Mouse (Mus musculus): ENCODE data around the gene Fermt3.
A peak's percentile ranks its signal among the peaks of the same experiment; 100 is the strongest.
"Not testable (repeated sequence)": the region's sequence is repeated elsewhere in the genome, so short reads cannot be mapped to it uniquely, and the experiment has no call there.

Fermt3 gene

DNA sequence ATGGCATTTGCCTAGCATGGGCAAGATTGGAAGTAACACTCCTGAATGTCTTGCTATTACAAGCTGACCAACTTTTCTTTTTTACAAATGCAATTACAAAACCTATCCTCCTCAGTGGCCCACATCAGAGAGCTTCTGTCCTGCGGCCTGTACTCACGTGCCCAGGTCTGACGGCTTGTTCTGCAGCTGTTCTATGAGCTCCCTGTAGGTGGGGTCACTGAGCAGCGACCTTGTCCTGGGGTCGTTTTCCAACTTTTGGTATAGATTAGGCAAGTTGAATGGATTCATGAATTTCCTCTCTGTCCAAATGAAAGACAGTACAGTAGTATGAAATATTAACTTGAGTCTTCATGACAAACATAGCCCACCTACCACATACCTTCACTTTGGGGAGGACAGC, 14.7 kb upstream of the Fermt3 start:
- no peak for DNase-seq

DNA sequence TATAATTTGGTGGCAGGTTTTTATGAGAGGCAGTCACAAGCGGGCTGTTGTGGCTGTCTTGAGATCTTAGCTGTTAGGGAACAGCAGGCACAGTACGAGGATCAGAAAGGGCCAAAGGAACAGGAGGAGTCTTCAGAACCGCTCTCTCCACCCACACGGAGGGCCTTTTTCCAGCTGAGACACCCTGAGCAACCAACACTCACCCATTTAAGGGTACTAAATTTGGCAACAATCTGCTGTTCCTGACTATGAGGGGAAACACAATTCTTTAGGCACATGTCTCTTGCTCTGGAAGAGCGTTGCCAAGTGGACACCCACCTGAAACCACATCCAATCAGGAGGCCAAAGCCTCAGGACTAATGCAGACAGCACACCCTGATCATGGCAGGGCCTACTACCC, 10.3 kb upstream of the Fermt3 start:
- DNase-seq, result no peak

DNA sequence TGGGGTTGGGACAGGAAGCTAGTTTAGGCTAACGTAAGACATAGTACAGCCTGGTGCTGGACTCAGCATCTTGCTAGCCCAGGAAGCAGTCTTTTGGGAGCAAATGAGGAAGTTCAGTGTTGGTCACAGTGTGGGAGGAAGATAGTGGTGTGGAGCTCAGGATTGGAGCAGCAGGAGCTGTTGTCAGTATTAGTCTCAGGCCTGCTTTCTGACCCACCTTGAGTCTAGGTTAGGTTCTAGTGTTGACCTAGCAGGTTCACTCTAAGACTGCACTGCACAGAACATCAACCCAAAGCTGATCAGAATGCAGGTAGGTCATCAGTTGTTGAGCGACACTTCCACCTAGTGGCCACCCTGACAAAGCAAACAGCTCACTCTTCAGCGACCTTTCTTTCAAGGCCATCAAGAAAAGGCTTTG, 964 bp upstream of the Fermt3 start:
- peak; percentile 83 for DNase-seq

DNA sequence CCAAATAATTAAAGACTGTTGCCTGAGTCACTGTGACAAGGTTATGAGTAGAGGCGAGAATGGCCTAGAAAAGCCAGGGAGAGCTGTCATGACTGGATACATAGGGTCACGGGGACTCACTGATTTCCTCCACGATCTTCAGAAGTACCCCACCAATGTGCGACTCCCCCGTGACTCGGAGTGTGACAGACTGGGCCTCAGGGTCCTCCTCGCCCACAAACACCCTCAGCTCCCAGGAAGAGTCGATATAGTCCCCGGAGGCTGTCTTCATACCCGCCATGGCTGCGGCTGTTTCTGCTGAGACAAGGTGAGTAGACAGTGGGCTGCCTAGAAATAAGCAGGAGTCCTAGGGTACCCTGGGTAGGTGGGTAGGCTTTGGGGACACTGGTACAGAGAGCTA, 723 bp downstream of the Fermt3 start:
- DNase-seq, result peak; percentile 37

DNA sequence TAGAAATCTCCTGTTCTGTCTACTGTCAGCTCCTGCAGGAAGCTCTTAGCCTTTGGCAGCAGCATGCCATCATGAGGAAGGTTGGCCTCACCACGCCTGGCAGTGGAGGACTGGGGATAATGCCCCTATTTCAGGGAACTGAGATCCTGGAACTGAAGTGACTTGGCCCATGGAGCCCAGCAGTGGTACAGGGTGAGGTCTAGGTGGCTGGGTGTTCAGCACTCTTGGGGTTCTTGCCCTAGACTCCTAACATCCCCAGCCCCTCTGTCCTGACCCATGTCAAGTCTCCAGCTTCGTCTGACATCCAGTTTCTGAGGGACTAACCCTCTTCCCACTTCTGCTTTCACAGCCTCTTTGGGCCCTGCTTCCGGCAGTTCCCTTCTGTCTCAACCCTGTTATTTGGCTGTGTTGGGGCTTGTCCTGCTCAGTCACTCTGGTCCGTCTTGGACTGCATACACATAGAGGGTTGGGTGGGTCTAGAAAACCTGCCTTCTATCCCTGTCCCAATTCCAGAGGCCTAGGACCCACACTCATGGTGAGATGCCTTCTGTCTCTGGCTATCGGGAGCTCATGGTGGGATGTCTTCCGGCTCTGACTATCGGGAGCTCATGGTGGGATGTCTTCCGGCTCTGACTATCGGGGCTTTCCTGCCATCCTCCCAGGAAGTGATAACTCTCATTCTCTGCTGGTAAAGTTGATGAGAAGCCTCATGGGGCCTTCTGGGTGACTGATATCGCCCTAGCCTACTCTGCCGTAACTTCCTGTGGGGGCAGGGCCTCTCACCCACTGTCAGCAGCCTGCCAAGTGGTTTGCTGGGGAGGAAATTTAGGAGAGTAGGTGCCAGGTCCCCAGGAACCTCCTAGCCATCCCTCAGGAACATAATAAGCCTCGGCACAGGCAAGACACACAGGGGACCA, 1.5 kb downstream of the Fermt3 start:
- DNase-seq, result peak; percentile 71

DNA sequence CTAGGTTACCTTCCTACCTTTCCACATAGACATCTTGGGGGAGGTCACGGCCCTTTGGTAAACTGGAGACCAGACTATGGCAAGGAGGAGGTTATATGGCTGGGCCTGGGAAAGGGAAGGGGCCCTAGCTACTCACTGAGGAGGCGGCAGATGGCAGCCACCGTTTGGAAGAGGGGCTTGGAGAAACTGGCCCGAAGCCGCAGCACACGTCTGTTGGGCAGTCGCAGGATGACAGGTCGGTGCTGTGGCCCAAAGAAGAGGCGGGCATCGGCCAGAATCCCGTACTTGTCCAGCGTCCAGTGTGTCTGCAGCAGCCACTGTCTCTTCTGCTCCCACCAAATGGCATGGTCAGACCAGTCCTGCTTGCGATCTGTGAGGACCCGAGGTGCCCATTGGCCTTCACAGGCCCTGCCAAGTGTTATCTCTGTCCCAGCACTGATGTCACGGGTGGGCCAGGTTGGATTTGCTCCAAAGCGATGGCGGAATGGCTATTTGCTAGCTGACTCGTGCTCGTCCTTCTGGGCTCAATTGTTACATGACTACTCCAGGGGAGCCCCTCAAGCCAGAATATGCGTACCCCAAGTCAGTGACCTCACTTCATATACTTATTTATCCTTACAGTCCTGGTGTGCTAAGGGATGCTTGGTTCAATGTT, 4.7 kb downstream of the Fermt3 start:
- DNase-seq, result no peak

DNA sequence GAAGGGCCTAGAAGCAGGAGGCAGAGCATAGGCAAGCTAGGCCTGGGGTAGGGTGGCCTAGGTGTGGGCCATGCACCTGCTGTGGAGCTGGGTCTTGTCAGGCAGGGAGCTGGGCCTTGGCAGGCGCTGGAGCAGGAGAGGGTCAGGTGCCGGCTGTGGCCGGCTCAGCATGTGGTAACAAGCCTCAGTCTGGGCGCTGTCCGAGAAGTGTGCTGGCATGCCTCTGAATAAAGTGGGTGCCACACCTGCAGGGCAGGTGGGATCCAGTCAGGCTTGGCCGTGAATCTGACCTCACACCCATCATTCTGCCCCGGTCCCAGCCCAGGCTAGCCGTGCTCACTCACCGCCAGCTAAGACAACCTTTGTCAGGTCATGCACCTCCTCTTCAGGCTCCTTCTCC, 5.3 kb downstream of the Fermt3 start:
- no peak for DNase-seq

DNA sequence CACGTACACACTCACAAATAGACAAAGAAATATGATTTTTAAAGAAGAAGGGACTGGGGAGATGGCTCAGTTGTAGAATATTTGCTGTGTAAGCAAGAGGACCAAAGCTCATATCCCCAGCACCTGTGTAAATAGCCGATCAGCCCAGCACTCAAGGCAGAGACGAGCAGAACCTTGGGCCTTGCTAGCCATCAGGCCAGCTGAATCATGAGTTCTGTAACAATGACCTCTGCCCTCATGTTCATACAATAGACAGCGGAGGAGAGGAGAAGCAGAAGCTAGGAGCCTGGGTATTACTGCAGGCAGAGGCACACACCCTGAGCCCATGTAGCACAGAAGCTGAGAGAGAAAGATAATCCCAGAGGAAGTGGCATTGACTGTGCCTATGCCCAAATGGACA, 6.8 kb downstream of the Fermt3 start:
- no peak for DNase-seq

DNA sequence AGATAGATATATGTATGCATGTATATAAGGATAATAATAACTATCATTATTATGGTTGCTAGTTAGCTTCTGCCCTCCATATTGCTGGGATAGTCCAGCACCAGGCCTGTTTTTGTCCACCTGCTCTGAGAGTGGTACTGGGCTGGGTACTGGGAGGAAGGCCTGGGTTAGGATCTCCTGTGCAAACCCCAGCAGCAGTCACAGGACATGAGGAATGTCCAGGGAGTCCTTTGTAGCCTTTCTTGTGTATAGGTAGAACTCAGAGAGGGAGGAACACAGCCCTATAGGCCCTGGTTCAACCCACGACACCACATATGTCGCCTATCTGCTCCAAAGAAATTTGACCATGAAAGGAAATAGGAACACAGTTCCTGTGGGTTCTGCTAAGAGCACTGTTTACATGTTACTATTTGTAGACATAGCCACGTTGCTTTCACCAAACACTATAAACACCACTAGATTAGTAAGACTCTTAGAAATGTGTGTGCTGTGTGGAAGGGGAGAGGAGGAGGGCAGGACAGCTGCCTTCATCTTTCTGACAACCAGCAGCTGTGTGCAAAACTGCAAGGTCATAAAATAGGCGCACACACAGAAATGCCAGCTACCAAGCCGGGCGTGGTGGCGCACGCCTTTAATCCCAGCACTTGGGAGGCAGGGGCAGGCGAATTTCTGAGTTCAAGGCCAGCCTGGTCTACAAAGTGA, 12.2 kb downstream of the Fermt3 start:
- no peak for DNase-seq

DNA sequence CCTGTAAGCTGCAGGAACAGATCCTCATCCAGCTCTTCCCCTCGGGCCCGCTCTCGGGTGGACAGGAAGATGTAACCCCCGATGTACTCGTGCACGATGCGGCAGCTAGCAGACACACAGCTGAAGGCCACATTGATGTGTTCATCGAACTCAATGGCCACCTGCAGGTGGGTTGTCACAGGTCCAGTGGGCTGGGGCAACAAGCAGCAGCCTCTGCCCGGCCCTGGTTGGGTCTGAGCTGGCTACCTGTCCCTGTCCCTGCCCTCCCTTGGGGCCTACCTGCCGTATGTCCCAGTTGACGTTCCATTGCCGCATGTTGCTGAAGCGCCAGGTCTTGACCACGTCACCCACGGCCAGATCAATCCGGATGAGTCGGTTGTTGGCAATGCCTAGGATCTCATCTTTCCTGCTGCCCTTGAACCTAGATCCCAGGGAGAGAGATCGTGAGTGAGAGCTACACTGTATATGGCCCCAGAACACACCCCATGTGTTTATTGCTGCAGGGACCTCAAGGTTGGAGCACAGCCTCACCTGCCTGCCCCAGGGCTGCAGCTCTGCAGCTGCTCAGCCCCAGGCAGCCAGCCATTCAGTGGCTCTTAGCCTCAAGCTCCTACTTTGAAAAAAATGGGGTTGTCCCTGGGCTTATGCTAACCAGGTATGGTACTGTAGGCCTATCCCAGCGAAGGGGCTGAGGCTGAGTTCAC, 19.8 kb downstream of the Fermt3 start:
- DNase-seq, result no peak

DNA sequence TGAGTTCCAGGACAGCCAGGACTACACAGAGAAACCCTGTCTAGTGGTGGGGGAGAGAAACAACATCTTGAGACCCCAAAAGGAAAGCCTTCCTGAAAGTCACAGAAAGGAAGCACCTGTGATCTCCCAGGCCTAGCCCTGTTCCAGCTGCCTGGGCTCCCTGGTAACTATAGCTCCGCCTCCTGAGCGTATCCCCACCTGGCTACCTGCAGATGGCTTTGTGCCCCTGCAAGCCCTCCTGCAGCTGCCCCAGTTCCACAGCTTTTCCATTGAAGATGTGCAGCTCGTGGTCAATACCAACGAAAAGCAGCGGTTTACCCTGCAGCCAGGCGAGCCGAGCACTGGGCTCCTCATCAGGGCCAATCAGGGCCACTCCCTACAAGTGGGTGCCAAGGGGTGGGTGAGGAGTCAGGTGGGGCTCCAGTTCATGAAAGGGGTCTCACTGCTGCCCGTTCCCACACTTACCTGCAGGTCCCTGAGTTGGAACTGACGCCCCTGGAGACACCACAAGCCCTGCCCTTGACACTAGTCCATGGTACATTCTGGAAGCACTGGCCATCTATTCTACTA, 21.5 kb downstream of the Fermt3 start:
- DNase-seq, result peak; percentile 47

DNA sequence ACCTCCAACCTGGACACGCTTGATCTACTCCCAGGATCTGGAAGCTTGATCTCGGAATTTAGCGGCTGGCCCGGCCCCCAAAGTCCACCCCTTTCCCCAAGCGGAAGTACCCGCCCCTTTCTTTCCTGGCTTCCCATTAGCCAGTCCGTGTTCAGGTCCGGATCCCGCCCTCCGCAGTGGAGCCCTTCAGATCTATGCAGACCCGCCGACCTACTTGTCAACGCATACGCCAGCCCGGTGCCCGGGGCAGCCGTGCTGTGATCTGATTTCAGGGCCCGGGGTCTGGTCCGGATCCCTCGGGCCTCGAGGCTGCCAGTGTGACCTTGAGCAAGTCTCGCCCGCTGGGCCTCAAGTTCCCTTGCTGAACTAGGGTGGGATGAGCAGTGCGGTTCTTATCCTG, 23.3 kb downstream of the Fermt3 start, which contains the start of the genes Nudt22 and Trpt1:
Nudt22 (minus strand) TSS at position 112 of the 400 bp plus-strand sequence.
Trpt1 (plus strand) TSS at position 126 of the 400 bp plus-strand sequence.
- DNase-seq, result peak; percentile 70

DNA sequence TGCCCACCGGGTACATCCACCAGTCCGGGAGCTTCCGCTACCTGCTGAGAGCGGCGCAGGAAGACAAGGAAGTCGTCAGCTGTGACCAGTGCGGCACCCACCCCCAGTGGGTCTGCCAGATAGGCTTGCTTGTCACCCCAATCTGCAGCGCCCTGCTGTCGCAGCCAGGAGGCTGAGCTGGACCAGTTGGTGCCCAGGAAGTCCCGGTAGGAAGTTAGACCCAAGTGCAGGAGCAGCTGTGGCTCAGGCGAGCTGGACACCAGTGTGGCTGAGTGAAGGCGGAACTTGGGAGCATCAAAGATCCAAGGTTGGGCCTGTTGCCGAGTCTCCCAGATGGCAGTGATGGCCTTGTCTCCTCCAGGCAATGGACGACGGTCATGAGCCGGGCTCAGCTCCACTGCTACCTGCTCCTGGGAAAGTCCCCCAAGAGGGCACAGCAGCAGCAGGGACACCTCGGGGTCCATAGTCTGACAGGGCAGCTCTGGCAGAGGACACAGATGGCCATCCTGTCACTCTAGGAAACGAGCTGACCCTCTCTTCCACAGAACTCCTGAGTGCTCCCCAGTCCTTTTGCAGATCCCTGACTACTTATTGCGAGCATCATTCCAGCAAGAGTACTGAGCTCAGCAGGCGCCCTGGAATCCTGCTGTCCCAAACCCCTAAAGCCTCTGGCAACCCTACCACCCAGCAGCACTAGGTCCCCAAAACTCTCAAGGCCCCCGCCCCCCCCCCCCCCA, 23.8 kb downstream of the Fermt3 start:
- DNase-seq, result peak; percentile 26

DNA sequence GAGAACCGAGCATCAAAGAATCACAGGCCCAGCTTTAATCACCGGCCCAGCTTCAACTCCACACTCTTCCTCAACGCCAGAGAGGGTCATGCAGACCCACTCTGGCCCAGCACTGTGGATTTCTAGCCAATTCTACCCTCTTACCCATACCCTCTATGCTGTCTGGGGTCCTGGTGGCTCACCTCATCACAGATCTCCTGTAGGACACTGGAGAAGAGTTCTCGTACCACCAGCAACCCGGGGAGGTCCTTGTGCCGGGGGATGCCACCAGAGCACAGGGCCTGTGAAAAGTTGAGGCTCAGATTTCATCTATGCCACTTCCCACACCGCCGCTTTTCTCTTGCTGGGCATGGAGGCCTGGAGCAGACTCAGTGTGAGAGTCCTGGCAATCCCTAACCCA, 24.8 kb downstream of the Fermt3 start:
- peak; percentile 2 for DNase-seq

DNA sequence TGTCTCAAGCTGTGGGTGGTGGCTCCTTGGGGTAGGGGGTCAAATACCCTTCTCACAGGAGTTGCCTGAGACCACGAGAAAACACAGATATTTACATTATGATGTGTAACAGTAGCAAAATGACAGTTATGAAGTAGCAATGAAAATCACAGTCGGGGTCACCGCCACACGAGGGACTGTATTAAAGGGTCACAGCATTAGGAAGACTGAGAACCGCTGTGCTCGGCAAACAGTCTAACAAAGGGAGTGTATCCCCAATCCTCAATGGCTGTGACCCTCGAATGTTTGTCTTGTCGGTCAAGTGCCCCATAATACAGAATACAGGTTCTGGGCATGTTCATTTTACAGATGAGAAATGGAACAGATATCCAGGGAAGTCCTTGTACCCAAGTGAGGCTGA, 25.3 kb downstream of the Fermt3 start:
- peak; percentile 3 for DNase-seq

DNA sequence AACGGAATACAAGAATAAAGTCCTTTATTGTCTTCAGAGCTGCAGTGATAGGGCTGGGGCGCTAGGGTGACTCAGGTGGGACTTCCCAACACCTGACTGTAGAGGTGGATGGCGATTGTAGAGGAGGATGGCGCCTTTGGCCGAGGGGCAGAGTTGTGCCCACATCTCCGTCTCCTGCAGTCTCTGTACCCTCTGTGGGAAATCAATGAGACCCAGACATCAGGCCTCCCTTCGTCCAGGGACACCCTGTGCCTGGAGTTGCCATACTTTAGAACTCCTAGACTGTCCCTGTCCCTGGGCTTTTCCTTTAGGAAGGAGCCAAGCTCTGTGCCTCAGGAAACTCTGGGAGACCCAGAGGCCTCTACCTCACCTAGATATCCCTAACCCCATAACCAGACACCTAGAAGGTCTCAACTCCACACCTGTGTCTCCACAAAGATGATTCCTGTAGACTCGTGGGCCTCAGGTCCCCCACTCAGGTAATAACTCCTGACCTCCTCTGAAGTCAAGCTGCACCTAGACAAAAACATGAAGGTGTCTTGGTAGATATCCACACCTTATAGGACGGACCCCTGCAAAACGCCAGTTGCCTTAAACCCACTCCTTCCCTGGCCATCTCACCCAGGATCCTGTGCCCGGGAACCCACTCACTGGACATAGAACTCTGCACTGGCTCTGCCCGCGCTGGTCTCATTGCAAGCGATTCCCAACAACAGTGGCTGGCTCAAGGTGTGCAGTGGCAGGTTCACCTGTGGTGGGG, 26.1 kb downstream of the Fermt3 start:
- DNase-seq, result peak; percentile 4

DNA sequence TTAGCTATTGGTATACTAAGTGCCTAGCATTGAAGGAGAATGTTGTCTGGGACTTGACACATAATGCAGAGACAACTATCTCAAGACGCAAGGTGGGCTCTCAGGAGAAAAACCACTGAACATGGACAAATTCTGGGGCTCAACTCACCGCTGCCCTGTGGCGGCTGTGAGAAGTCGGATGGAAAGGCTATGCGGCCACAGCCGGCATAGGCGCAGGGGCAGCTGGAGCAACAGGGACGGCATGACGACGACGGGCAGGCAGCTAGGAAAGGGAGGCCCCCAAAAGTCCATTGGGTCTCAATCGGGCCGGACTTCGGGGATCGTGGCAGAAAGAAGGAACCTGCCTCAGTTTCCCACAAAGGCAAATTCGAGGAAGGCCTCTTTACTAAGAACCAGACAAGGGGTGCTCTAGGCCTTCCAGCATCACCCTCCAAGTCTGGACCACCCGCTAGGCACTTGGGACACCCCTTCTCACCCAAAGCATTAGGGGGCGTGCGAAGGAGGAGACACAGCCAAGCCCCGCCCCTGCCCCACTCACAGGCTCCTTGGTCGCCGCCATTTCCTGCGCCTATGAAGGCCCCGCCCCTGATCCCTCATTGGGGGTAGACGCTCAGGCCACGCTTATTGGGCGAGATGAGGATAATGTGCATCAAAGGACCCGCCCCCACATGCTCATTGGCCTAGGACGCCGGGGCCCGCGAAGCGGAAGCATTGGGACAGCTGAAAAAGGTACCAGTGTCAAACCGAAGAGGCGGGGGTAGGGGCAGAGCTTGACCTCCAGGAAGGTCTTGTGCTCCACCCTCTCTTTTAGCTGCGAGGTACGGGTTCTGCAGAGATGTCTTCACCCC, 27.0 kb downstream of the Fermt3 start, which contains the start of gene Dnajc4:
Dnajc4 (minus strand) TSS at position 562 of the 848 bp plus-strand sequence.
- DNase-seq, result peak; percentile 99

DNA sequence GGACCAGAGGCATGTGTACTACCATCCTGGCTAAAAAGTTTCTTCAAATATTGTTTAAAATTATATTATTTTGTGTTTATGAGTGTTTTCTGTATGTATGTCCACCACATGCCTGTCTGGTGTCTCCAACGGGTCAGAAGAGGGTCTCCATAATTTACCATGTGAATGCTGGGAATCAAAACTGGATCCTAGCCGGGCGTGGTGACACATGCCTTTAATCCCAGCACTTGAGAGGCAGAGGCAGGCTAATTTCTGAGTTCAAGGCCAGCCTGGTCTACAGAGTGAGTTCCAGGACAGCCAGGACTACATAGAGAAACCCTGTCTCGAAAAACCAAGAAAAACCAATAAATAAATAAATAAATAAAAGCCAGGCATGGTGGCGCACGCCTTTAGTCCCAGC, 28.1 kb downstream of the Fermt3 start:
- DNase-seq, result not testable (repeated sequence)

DNA sequence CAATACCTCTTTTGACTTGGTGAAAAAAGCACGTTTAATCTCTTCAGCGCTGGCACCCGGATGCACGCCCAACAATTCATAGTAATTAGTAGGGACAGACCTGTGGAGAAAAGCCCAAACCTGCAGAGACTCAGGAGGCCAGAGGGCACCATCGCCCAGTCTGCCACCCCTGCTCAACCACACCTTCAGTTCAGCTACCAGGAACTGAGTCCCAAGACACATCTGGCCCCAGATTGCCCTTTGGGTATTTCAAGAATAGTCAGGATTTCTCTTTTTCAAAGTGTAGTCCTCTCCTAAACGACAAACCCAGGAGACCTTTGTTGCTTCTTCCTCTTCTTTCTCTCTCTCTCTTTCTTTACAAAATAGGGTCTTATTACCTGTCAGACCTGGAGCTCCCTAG, 28.6 kb downstream of the Fermt3 start:
- no peak for DNase-seq

DNA sequence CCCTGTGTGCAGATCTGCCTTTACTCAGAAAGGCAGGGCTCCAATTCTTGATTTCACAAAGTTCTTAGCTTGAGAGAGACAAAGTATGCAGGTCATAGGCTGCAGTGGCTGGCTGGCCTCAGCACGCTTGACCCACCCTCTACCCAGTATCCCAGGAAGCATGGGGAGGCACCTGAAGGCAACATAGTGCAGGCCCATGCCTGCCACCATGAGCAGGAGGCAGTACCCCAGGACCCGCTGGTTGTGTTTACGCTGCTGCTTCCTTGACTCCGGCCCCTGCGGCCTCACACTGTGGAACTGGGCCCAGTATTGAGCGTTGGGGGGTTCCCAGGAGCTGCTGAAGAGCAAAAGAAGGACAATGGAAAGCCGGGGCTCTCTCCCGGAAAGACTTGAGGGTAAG, 30.0 kb downstream of the Fermt3 start:
- DNase-seq, result peak; percentile 7
